Mouse (Mus musculus) neural tube, embryonic 15.5 days (tissue): Measurements from ENCODE around the gene Hexdc. TPM values are rescaled to one million over a fixed set of nuclear protein-coding genes. Genes with fewer than 3 reads are reported as not detected.

Experiments used
- ATAC-seq: fragments of 200-750 bp; cut with Nextera tagmentation; 2 replicates; pipeline ENCODE4 v1.8.0; 2017; ENCODE audit warnings: mild to moderate bottlenecking, moderate TSS enrichment, moderate library complexity; ENCODE audit not compliant: low FRiP score
- H3K27ac ChIP-seq: fragments of 300-500 bp; sonication (generic); replicated peaks from 2 replicates; pipeline ENCODE4 v1.5.1; 2015; ENCODE audit warnings: mild to moderate bottlenecking, inconsistent platforms
- H3K27me3 ChIP-seq: fragments of 300-500 bp; sonication (generic); replicated peaks from 2 replicates; pipeline ENCODE4 v1.6.1; 2015; ENCODE audit warnings: inconsistent platforms
- H3K36me3 ChIP-seq: fragments of 300-500 bp; sonication (generic); 2 replicates; pipeline ENCODE4 v1.6.1; 2015; ENCODE audit warnings: inconsistent platforms
- H3K4me1 ChIP-seq: fragments of 300-500 bp; sonication (generic); 2 replicates; pipeline ENCODE4 v1.6.1; 2015; ENCODE audit warnings: inconsistent platforms
- H3K4me2 ChIP-seq: fragments of 300-500 bp; sonication (generic); 2 replicates; pipeline ENCODE4 v1.6.1; 2015; ENCODE audit warnings: inconsistent platforms, mild to moderate bottlenecking, moderate library complexity
- H3K4me3 ChIP-seq: fragments of 300-500 bp; sonication (generic); replicated peaks from 2 replicates; pipeline ENCODE4 v1.5.1; 2015; ENCODE audit warnings: mild to moderate bottlenecking, inconsistent platforms
- H3K9ac ChIP-seq: fragments of 300-500 bp; sonication (generic); replicated peaks from 2 replicates; pipeline ENCODE4 v1.6.1; 2015; ENCODE audit warnings: mild to moderate bottlenecking, inconsistent platforms
- H3K9me3 ChIP-seq: fragments of 300-500 bp; sonication (generic); replicated peaks from 2 replicates; pipeline ENCODE4 v1.6.1; 2016; ENCODE audit warnings: inconsistent platforms
- whole genome bisulfite sequencing: fragments of 180-500 bp; shearing (Covaris S2); methylation state at CpG from one replicate; pipeline ENCODE4 v1.1.7; 2015; ENCODE audit warnings: mixed read lengths; 5-methylcytosine and 5-hydroxymethylcytosine counted together
- polyA plus RNA-seq: library from polyadenylated mRNA; unstranded; fragments of >200 nt; fragmentation: Nextera tagmentation; extraction: Ambion mirVana; gene quantifications from 2 replicates; pipeline ENCODE4 v1.2.1, GENCODE M21; 2015

Gene Hexdc
- polyA plus RNA-seq, 1 experiment from 2014 or later = 35.1 TPM

GRCm38 (mm10) chr11:121261074-121261473 is 56.8 kb downstream of the Hexdc start:
- WGBS = 49% methylated on average over 2 of the region's 2 CpGs
- H3K27ac ChIP-seq = 0 out of 2 replicates have a peak overlapping the region, but pooled peaks have one; percentile 96
- no peak for ATAC-seq

More at GRCm38 (mm10) chr11:121261074-121261473, 56.8 kb downstream of the Hexdc start:
- H3K4me1 ChIP-seq = peaks cover 43% of the 10 kb centered on the region
- H3K4me3 ChIP-seq = peak overlapping the region; percentile 98
- peak overlapping the region; percentile 80 for H3K4me2 ChIP-seq
- H3K36me3 ChIP-seq = peaks cover 21% of the 10 kb centered on the region
- no peaks in the 10 kb centered on the region for H3K9me3 ChIP-seq
- H3K9ac ChIP-seq = peak overlapping the region; percentile 97
- no peaks in the 10 kb centered on the region for H3K27me3 ChIP-seq

Other genes starting within 250 kb of the Hexdc start
- gene Csnk1d, start 213.1 kb upstream of the Hexdc start, polyA plus RNA-seq = 126 and 130 TPM in 2 replicates
- gene Cd7, start 165.0 kb upstream of the Hexdc start, polyA plus RNA-seq = 5.2 TPM in 1 of 2 replicates, not detected in the other
- gene Sectm1b, start 140.9 kb upstream of the Hexdc start, polyA plus RNA-seq = not detected in 2 replicates
- 0.98 TPM in 1 of 2 replicates, not detected in the other for gene Sectm1a, start 123.2 kb upstream of the Hexdc start, polyA plus RNA-seq
- not detected in 2 replicates for gene Tex19.2, start 85.8 kb upstream of the Hexdc start, polyA plus RNA-seq
- not detected in 2 replicates for gene Tex19.1, start 58.3 kb upstream of the Hexdc start, polyA plus RNA-seq
- gene Uts2r, start 44.2 kb upstream of the Hexdc start, polyA plus RNA-seq = 0.46 and 0.47 TPM in 2 replicates
- gene Ogfod3, start 278 bp downstream of the Hexdc start, polyA plus RNA-seq = 26.8 and 31.7 TPM in 2 replicates
- gene Cybc1, start 24.9 kb downstream of the Hexdc start, polyA plus RNA-seq = 35.7 and 38.9 TPM in 2 replicates
- gene Narf, start 32.8 kb downstream of the Hexdc start, polyA plus RNA-seq = 85.9 and 99.1 TPM in 2 replicates
- gene Foxk2, start 55.6 kb downstream of the Hexdc start, polyA plus RNA-seq = 11.4 and 12.8 TPM in 2 replicates
- gene Wdr45b, start 150.0 kb downstream of the Hexdc start, polyA plus RNA-seq = 84.2 and 86.4 TPM in 2 replicates
- 15.5 and 18.4 TPM in 2 replicates for gene Rab40b, start 183.8 kb downstream of the Hexdc start, polyA plus RNA-seq
- gene Fn3krp, start 217.0 kb downstream of the Hexdc start, polyA plus RNA-seq = 9.7 and 9.9 TPM in 2 replicates
- gene Fn3k, start 230.5 kb downstream of the Hexdc start, polyA plus RNA-seq = 6.7 and 9.5 TPM in 2 replicates
- gene Tbcd, start 247.5 kb downstream of the Hexdc start, polyA plus RNA-seq = 56.7 and 56.8 TPM in 2 replicates